Mouse (Mus musculus) embryonic facial prominence, embryonic 10.5 days (tissue): ENCODE measurements at regions not wholly inside any gene's neighbourhood (a gene's known extent, or its start where the extent isn't known, plus 50 kb on each side); places are given as distances from the start of the nearest gene placed in this dataset.
"Not testable (repeated sequence)": the region's sequence is repeated elsewhere in the genome, so short reads cannot be mapped to it uniquely, and the experiment has no call there.

ENCODE experiments used
- DNase-seq: peaks from one replicate; pipeline ENCODE4 v3.0.0-alpha.2; 2017; ENCODE audit warnings: low spot score
- H3K27ac ChIP-seq: fragments of 300-500 bp; sonication (generic); replicated peaks from 2 replicates; pipeline ENCODE4 v1.5.1; 2016; ENCODE audit warnings: mild to moderate bottlenecking
- H3K27me3 ChIP-seq: fragments of 300-500 bp; sonication (generic); replicated peaks from 2 replicates; pipeline ENCODE4 v1.6.1; 2016; ENCODE audit warnings: low read depth, mild to moderate bottlenecking; ENCODE audit not compliant: poor library complexity, severe bottlenecking
- H3K36me3 ChIP-seq: fragments of 300-500 bp; sonication (generic); replicated peaks from 2 replicates; pipeline ENCODE4 v1.6.1; 2016; ENCODE audit warnings: mild to moderate bottlenecking, moderate library complexity
- H3K4me1 ChIP-seq: fragments of 300-500 bp; sonication (generic); 2 replicates; pipeline ENCODE4 v1.6.1; 2016
- H3K4me3 ChIP-seq: fragments of 300-500 bp; sonication (generic); 2 replicates; pipeline ENCODE4 v1.5.1; 2016; ENCODE audit warnings: mild to moderate bottlenecking, moderate library complexity
- H3K9me3 ChIP-seq: fragments of 300-500 bp; sonication (generic); 2 replicates; pipeline ENCODE4 v1.6.1; 2016; ENCODE audit warnings: mild to moderate bottlenecking
- WGBS: fragments of 180-500 bp; shearing (Covaris S2); methylation state at CpG from one replicate; pipeline ENCODE4 v1.1.7; 2016; 5-methylcytosine and 5-hydroxymethylcytosine counted together

DNA sequence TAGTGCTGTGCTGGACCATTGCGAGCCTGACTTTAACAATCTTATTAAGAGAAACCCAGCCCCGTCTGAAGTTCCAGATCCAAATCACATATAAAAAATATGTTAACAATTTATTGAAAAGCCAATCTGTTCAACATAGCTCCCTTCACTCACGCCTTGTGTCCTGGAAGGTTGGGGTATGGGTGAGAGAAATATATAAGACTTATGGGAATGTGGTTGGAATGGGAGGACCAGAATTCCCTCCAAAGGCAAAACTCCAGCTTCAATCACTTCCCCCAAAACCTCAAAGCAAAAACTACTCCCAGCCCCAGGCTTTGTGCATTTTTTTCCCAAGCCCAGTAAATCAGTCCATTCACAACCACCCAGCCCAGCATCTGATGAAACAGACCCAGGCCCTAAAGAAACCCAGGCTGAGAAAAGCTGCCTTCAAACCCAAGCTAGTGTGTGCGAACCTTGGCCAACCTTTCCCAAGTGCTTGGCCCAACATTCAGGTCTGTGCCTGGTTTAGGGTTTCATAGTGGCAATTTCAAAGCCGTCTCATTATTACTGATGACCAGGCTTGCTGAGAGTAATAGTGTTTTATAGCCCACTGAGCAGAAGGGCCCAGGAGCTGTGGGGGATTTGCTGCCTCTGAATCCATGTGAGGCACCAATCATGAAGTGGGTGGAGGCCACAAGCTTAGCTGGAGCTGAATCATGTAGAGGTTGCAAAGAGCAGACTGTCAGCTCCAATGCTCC lies 517.0 kb downstream of the Bnc2 start:
- no peaks in the 10 kb centered on the region for H3K9me3 ChIP-seq
- no peaks in the 10 kb centered on the region for H3K36me3 ChIP-seq
- no peak for DNase-seq
- H3K4me3 ChIP-seq, result no peak overlapping the region
- no peaks in the 10 kb centered on the region for H3K27me3 ChIP-seq
- 87% methylated on average over 5 of the region's 5 CpGs for WGBS
- no peak overlapping the region for H3K27ac ChIP-seq
- no peaks in the 10 kb centered on the region; the same call in 1 of the 2 replicates for H3K4me1 ChIP-seq

DNA sequence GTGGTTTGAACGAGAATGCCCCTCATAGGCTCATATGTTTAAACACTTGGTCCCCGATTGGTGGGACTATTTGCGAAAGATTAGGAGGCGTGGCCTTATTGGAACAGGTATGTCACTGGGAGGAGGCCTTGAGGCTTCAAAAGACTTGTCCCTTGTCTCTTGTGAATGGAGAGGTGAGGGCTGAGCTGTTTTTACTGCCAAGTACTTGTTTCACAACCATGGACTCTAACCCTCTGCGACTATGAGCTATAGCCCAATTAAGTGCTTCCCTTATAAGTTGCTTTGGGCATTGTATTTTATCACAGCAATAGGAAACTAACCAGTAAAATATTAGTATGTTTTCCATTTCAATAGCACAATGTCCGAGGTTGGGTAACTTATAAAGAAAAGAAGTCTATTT lies 511.7 kb downstream of the Bnc2 start:
- H3K9me3 ChIP-seq, result no peaks in the 10 kb centered on the region; the same call in 1 of the 2 replicates
- H3K27ac ChIP-seq, result no peak overlapping the region
- 0 out of 2 replicates have a peak, but pooled peaks cover 2% of the 10 kb centered on the region for H3K4me1 ChIP-seq
- H3K36me3 ChIP-seq, result no peaks in the 10 kb centered on the region
- H3K27me3 ChIP-seq, result no peaks in the 10 kb centered on the region
- 92% methylated on average over 6 of the region's 6 CpGs for WGBS
- no peak for DNase-seq
- H3K4me3 ChIP-seq, result no peak overlapping the region

DNA sequence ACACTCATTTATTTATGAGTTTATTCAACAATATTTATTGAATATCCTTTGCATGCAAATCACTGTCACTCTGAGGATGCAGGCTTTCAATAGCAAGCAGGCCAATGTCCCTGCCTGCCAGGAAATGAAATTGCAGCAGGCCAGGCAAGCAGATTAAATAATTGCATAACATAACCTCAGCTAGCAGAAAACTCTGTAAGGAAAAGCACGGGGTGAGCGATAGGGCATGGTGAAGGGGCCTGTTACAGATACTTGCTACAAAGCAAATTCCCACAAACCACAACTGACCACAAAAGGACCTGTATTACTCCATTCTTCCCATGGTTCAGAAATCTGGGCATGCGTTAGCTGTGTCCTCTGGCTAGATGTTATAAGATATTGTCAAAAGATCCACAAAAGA lies 509.8 kb downstream of the Bnc2 start:
- peaks cover 6% of the 10 kb centered on the region; the same call in 1 of the 2 replicates for H3K9me3 ChIP-seq
- DNase-seq, result no peak
- H3K4me1 ChIP-seq, result 0 out of 2 replicates have a peak, but pooled peaks cover 2% of the 10 kb centered on the region
- no peak overlapping the region for H3K4me3 ChIP-seq
- no peaks in the 10 kb centered on the region for H3K27me3 ChIP-seq
- 91% methylated on average over 3 of the region's 3 CpGs for WGBS
- H3K36me3 ChIP-seq, result no peaks in the 10 kb centered on the region
- H3K27ac ChIP-seq, result no peak overlapping the region

DNA sequence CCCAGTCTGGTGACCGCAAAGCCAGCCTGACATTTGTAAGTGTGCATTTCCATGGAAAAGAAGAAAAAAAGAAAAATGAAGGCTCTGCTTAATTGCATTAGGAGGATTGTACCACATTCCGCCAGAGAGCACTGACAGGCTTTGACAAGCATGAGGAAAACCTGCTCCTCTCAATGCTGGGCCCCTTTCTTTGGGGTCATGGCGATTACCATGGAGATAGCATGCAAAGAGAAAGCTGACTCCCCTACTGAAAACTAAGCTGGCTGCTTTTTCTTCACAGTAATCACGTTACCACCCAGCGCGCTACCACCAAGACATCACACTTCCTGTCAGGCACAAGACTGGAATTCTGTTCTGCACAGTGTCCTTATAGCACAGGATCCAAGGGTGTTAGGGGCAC lies 502.2 kb downstream of the Bnc2 start:
- DNase-seq, result peak; percentile 78

DNA sequence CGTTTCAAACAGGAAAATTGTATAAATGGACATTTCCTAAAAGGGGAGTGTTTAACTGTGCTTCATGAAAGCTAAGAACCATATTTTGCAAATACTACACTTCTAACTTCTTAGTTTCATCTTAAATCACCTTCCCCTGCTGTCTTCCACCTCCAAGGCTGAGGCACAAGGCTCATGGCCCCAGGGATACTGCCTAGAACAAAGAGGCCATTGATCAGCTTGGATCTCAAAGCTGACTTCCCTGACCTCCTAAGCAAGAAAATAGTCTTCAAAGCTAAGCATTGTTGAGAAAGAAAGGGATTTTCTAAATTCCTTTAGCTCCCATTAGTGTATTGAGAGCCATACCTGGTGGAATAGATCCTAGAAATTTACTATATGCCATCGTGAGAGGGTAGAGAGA lies 501.6 kb downstream of the Bnc2 start:
- WGBS, result 28% methylated on average over 2 of the region's 2 CpGs
- H3K27ac ChIP-seq, result peak overlapping the region; percentile 70
- no peak overlapping the region for H3K4me3 ChIP-seq
- H3K9me3 ChIP-seq, result peaks cover 6% of the 10 kb centered on the region; the same call in 1 of the 2 replicates
- no peaks in the 10 kb centered on the region for H3K27me3 ChIP-seq
- no peaks in the 10 kb centered on the region for H3K36me3 ChIP-seq
- peaks cover 30% of the 10 kb centered on the region for H3K4me1 ChIP-seq
- DNase-seq, result peak; percentile 41

More for the DNA sequence above, 502.2 kb downstream of the Bnc2 start:
- Histone ChIP-seq H3K36me3 (no peaks in the 10 kb centered on the region), H3K4me3 (no peak overlapping the region), H3K9me3 (peaks cover 6% of the 10 kb centered on the region; the same call in 1 of the 2 replicates), H3K4me1 (peaks cover 29% of the 10 kb centered on the region), H3K27ac (peak overlapping the region; percentile 70), H3K27me3 (no peaks in the 10 kb centered on the region)
- 16% methylated on average over 6 of the region's 6 CpGs for WGBS

DNA sequence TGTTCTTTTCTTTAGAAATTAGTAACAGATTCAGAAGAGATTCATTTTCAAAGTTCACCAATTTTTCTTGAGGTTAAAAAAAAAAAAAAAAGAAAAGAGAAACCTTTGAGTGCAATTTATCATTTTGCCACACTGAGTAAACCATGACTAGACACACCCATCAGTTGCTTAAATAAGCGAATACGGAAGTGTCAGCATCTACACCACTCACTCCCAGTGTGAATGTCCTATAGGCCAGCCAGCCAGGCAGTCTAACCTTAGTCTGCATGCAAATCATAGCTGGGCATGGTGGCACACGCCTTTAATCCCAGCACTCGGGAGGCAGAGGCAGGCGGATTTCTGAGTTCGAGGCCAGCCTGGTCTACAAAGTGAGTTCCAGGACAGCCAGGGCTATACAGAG lies 498.6 kb downstream of the Bnc2 start:
- not testable (repeated sequence) for H3K4me3 ChIP-seq, H3K36me3 ChIP-seq, DNase-seq, H3K27ac ChIP-seq, H3K9me3 ChIP-seq, H3K27me3 ChIP-seq
- 96% methylated on average over 6 of the region's 6 CpGs for WGBS
- peaks cover 37% of the 10 kb centered on the region for H3K4me1 ChIP-seq

DNA sequence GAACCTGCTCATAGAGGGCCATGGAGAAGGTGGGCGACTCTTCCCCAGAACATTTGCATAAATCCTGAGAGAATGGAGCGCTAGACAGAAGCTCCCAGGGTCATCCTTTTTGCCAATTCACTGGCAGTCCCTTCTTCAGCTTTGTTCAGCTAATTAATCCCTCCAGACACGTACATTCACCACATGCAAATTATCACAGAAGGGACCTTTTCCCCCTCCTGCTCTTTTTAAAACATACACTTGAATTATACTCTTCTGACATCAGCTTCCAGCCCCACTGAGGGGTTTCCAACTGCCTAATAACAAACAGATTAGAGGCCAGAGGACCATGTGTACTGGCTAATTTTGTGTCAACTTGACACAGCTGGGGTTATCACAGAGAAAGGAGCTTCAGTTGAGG lies 497.2 kb downstream of the Bnc2 start:
- no peaks in the 10 kb centered on the region for H3K27me3 ChIP-seq
- 51% methylated on average over 3 of the region's 3 CpGs for WGBS

DNA sequence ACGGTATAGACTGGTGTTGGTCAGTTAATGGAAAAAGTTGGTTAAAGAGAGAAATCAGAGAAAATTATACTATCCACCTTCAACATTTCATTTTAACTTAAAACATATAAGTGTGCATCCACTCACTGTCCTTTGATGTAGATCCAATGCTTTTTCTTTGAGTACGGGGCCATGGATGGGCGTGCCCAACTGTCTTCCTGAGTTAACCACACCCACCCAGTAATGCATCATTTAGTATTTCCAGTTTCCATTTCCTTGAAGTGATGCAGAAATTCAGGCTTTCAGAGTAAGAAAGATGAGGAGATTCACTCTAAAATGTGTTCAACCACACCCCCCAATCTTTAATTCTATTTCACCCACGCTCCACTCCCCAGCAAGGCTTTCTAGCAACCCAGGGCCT lies 490.6 kb downstream of the Bnc2 start:
- Histone ChIP-seq H3K4me1 (peaks cover 31% of the 10 kb centered on the region), H3K4me3 (no peak overlapping the region), H3K36me3 (no peaks in the 10 kb centered on the region), H3K27ac (no peak overlapping the region), H3K27me3 (no peaks in the 10 kb centered on the region), H3K9me3 (no peaks in the 10 kb centered on the region)
- 91% methylated on average over 4 of the region's 4 CpGs for WGBS
- no peak for DNase-seq

More for the DNA sequence above, 497.2 kb downstream of the Bnc2 start:
- no peaks in the 10 kb centered on the region for H3K9me3 ChIP-seq
- no peak for DNase-seq
- H3K36me3 ChIP-seq, result no peaks in the 10 kb centered on the region
- peaks cover 24% of the 10 kb centered on the region for H3K4me1 ChIP-seq
- H3K27ac ChIP-seq, result no peak overlapping the region
- H3K4me3 ChIP-seq, result no peak overlapping the region

DNA sequence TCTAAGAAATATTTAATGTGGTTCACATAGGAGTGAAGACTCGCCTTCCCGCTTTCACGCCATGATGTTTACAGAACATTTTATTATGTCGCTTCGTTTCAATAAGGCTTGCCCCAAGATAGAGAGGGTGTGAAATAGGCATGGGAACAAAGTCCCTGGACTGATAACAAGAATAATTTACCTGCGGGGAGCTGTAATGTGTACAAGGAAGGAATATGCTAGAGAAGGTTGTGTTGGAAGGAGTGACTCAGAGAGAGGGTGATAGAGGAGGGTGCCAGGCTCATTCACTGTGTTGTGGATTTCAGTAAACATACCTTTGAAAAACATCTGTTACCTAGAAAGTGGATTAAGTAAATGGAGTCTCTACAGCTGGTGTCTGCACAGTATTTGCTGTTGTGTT lies 490.2 kb downstream of the Bnc2 start:
- Histone ChIP-seq H3K4me3 (no peak overlapping the region), H3K27ac (no peak overlapping the region), H3K27me3 (no peaks in the 10 kb centered on the region), H3K4me1 (peaks cover 31% of the 10 kb centered on the region), H3K9me3 (no peaks in the 10 kb centered on the region), H3K36me3 (no peaks in the 10 kb centered on the region)
- 95% methylated on average over 6 of the region's 6 CpGs for WGBS
- no peak for DNase-seq

DNA sequence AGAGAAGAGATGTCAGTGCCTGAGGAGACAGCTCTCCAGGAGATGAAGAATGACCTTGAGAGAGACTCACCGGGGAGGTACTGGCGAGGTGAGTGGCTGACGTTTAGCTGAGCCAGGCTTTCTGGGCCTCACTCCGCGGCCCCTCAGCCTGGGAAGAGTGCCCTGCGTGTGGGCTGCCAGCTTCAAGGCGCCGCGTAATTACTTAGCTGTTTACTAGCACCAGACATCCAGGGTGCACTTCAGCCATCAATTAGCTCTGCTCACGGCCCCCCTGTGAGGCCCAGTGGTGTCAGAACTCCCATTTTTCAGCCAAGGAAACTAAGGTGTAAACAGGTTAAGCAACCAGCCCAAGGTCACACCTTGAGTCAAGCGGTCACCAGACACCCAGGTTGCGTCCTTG lies 485.8 kb downstream of the Bnc2 start:
- no peaks in the 10 kb centered on the region for H3K9me3 ChIP-seq
- no peaks in the 10 kb centered on the region for H3K27me3 ChIP-seq
- H3K27ac ChIP-seq, result no peak overlapping the region
- no peaks in the 10 kb centered on the region for H3K36me3 ChIP-seq
- WGBS, result 78% methylated on average over 12 of the region's 12 CpGs
- no peak for DNase-seq
- peaks cover 27% of the 10 kb centered on the region for H3K4me1 ChIP-seq
- H3K4me3 ChIP-seq, result no peak overlapping the region

DNA sequence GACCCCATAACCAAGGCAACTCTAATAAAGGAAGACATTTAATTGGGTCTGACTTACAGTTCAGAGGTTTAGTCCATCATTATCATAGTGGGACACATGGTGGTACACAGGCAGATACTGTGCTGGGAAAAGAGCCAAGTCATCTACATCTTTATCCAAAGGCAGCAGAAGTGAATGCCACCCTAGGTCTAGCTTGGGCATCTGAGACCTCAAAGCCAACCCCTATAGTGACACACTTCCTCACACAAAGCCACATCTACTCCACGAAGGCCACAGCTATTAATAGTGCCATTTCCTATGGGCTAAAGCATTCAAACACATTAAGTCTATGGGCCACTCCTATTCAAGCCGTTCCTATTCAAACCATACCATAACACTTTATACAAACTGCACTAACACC lies 483.8 kb downstream of the Bnc2 start:
- Histone ChIP-seq H3K4me1 (peaks cover 27% of the 10 kb centered on the region), H3K27ac (no peak overlapping the region), H3K9me3 (no peaks in the 10 kb centered on the region), H3K27me3 (no peaks in the 10 kb centered on the region), H3K4me3 (no peak overlapping the region), H3K36me3 (no peaks in the 10 kb centered on the region)
- DNase-seq, result no peak
- WGBS, result 88% methylated on average over 2 of the region's 2 CpGs

DNA sequence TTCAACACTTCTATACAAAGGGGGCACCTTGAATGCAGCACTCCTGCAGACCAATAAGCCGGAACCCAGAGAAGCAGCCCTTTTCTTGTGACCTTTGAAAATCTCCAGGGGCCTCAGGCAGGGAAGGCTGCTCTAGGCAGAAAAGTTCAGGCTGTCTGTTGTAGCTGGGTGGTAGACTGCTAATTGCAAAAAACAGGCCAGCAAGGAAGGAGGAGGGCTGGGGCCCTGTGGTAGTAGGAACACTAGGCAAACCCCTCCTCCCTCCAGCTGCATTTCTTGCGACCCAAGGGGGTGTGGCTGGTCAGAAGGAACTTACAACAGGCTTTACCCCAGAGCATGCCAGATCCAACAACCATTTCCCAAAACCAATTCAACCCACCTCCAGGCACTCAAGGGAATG lies 482.8 kb downstream of the Bnc2 start:
- WGBS, result 72% methylated on average over 2 of the region's 2 CpGs
- Histone ChIP-seq H3K27ac (no peak overlapping the region; the same call in 1 of the 2 replicates), H3K4me1 (peaks cover 18% of the 10 kb centered on the region)

DNA sequence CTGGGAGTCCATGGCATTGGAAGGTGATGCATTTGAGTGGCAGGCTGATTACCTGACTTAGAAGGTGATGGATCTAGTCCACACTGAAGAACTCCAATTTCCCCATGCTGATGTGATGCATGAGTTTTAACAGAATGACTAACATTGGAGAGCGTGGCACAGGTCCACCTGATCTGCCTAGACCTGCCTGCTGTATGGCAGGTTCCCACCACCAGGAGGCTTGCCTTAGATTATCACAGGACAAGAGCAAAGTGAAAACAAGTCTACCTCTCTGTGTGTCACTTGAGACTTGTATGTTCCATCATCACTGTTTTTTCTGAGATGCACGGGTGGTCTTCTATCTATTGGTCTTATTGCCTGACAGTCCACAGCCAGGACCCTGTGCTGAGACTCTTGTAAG lies 478.3 kb downstream of the Bnc2 start:
- peaks cover 28% of the 10 kb centered on the region for H3K4me1 ChIP-seq
- no peaks in the 10 kb centered on the region for H3K9me3 ChIP-seq
- no peak for DNase-seq
- no peak overlapping the region for H3K4me3 ChIP-seq
- H3K36me3 ChIP-seq, result no peaks in the 10 kb centered on the region
- 91% methylated on average over 2 of the region's 2 CpGs for WGBS
- H3K27ac ChIP-seq, result no peak overlapping the region
- peaks cover 8% of the 10 kb centered on the region; the same call in 1 of the 2 replicates for H3K27me3 ChIP-seq

More for the DNA sequence above, 482.8 kb downstream of the Bnc2 start:
- Histone ChIP-seq H3K9me3 (no peaks in the 10 kb centered on the region), H3K4me3 (no peak overlapping the region), H3K36me3 (no peaks in the 10 kb centered on the region), H3K27me3 (no peaks in the 10 kb centered on the region)
- DNase-seq, result no peak
